Comparison of ENCODE assay signal across 8 mouse cellular contexts in genomic region chr14:75445281-75445947, GRCm38 (mm10). TPM values are rescaled to one million over a fixed set of nuclear protein-coding genes. Genes with fewer than 3 reads are reported as not detected.
DNase-seq lines count a peak whose midpoint lies in the region; ATAC-seq and TF ChIP-seq lines count a peak whose summit lies in the region.

No protein-coding gene starts in this region.

- H3K27me3 ChIP-seq in embryonic facial prominence, embryonic 15.5 days: no peaks in the 10 kb centered on the region
- H3K27me3 ChIP-seq in heart, embryonic 15.5 days: no peaks in the 10 kb centered on the region
- no peaks in the 10 kb centered on the region for H3K27me3 ChIP-seq in kidney, postnatal 0 days (ENCODE audit: insufficient read depth, low read length)
- no peaks in the 10 kb centered on the region for H3K27me3 ChIP-seq in liver, embryonic 11.5 days (replicated peaks; ENCODE audit: control insufficient read depth, insufficient read depth, low read length)
- H3K27me3 ChIP-seq in myocyte (ENCODE audit: control insufficient read depth, insufficient read depth, insufficient read length): no peaks in the 10 kb centered on the region
- no peaks in the 10 kb centered on the region for H3K27me3 ChIP-seq in stomach, embryonic 16.5 days (ENCODE audit: control insufficient read depth, insufficient read depth, low read length)

- DNase-seq in A20 (ENCODE audit: low read depth, low spot score): peak; percentile 93
- peak; percentile 77 for DNase-seq in kidney, postnatal 0 days (ENCODE audit: low spot score)
- DNase-seq in liver, embryonic 11.5 days (ENCODE audit: low spot score): peak; percentile 51

- H3K4me2 ChIP-seq in embryonic facial prominence, embryonic 15.5 days (replicated peaks): peak overlapping the region; percentile 54
- H3K4me2 ChIP-seq in heart, embryonic 15.5 days: peak overlapping the region; percentile 66
- peak overlapping the region; percentile 56 for H3K4me2 ChIP-seq in kidney, postnatal 0 days (ENCODE audit: low read length)
- peak overlapping the region; percentile 61 for H3K4me2 ChIP-seq in liver, embryonic 11.5 days
- H3K4me2 ChIP-seq in myocyte (ENCODE audit: low read depth): peak overlapping the region; percentile 12
- peak overlapping the region; percentile 59 for H3K4me2 ChIP-seq in stomach, embryonic 16.5 days (ENCODE audit: low read depth, low read length)

- no peak overlapping the region for H3ac ChIP-seq in myocyte (ENCODE audit: control insufficient read depth, insufficient read length)

- 6% methylated on average over 15 of the region's 15 CpGs for WGBS in bone marrow, adult 2 months
- WGBS in embryonic facial prominence, embryonic 15.5 days: 4% methylated on average over 15 of the region's 15 CpGs
- 6% methylated on average over 15 of the region's 15 CpGs for WGBS in heart, embryonic 15.5 days
- 3% methylated on average over 15 of the region's 15 CpGs for WGBS in kidney, postnatal 0 days
- 4% methylated on average over 15 of the region's 15 CpGs for WGBS in liver, embryonic 11.5 days
- 4% methylated on average over 15 of the region's 15 CpGs for WGBS in stomach, embryonic 16.5 days

- H3K27ac ChIP-seq in bone marrow, adult 2 months (ENCODE audit: control insufficient read depth, insufficient read depth, low read depth, low read length, poor library complexity): no peak overlapping the region; the same call in 1 of the 2 replicates
- 0 out of 2 replicates have a peak overlapping the region, but pooled peaks have one; percentile 39 for H3K27ac ChIP-seq in embryonic facial prominence, embryonic 15.5 days (replicated peaks)
- peak overlapping the region; percentile 42 for H3K27ac ChIP-seq in heart, embryonic 15.5 days
- H3K27ac ChIP-seq in kidney, postnatal 0 days: no peak overlapping the region
- H3K27ac ChIP-seq in liver, embryonic 11.5 days (ENCODE audit: low read depth, low read length): peak overlapping the region; percentile 26; the same call in 1 of the 2 replicates
- no peak overlapping the region for H3K27ac ChIP-seq in stomach, embryonic 16.5 days (ENCODE audit: low read length)

- peak overlapping the region; percentile 17 for H3K4me3 ChIP-seq in bone marrow, adult 2 months (replicated peaks; ENCODE audit: control insufficient read depth, low read depth, low read length)
- peak overlapping the region; percentile 34 for H3K4me3 ChIP-seq in embryonic facial prominence, embryonic 15.5 days (replicated peaks)
- H3K4me3 ChIP-seq in heart, embryonic 15.5 days: peak overlapping the region; percentile 39
- peak overlapping the region; percentile 25 for H3K4me3 ChIP-seq in kidney, postnatal 0 days (replicated peaks; ENCODE audit: low read depth, low read length)
- H3K4me3 ChIP-seq in liver, embryonic 11.5 days (ENCODE audit: low read depth, low read length): peak overlapping the region; percentile 25
- H3K4me3 ChIP-seq in myocyte: no peak overlapping the region
- H3K4me3 ChIP-seq in stomach, embryonic 16.5 days (replicated peaks; ENCODE audit: low read length): peak overlapping the region; percentile 25

- H3K9me3 ChIP-seq in embryonic facial prominence, embryonic 15.5 days (replicated peaks): no peaks in the 10 kb centered on the region
- H3K9me3 ChIP-seq in heart, embryonic 15.5 days (replicated peaks): no peaks in the 10 kb centered on the region
- no peaks in the 10 kb centered on the region for H3K9me3 ChIP-seq in kidney, postnatal 0 days (replicated peaks; ENCODE audit: low read length)
- H3K9me3 ChIP-seq in liver, embryonic 11.5 days (ENCODE audit: control insufficient read depth, low read length): no peaks in the 10 kb centered on the region
- no peaks in the 10 kb centered on the region for H3K9me3 ChIP-seq in stomach, embryonic 16.5 days (replicated peaks; ENCODE audit: control insufficient read depth, low read length)

- TF ChIP-seq CTCF in bone marrow, adult 2 months (IDR thresholded peaks at IDR 0.05; ENCODE audit: control insufficient read depth, insufficient read depth, low read length): no peak
- TF ChIP-seq CTCF in kidney, postnatal 0 days (IDR thresholded peaks at IDR 0.05; ENCODE audit: low read depth): no peak

- no peaks in the 10 kb centered on the region; the same call in 1 of the 2 replicates for H3K4me1 ChIP-seq in bone marrow, adult 2 months (ENCODE audit: control insufficient read depth, insufficient read depth, low read length)
- H3K4me1 ChIP-seq in embryonic facial prominence, embryonic 15.5 days: peaks cover 9% of the 10 kb centered on the region; the same call in 1 of the 2 replicates
- peaks cover 11% of the 10 kb centered on the region; the same call in 1 of the 2 replicates for H3K4me1 ChIP-seq in heart, embryonic 15.5 days (replicated peaks)
- H3K4me1 ChIP-seq in kidney, postnatal 0 days (replicated peaks; ENCODE audit: insufficient read depth, low read length): peaks cover 5% of the 10 kb centered on the region
- H3K4me1 ChIP-seq in liver, embryonic 11.5 days (replicated peaks; ENCODE audit: control insufficient read depth, insufficient read depth, low read length): peaks cover 4% of the 10 kb centered on the region; the same call in 1 of the 2 replicates
- no peaks in the 10 kb centered on the region for H3K4me1 ChIP-seq in stomach, embryonic 16.5 days (ENCODE audit: control insufficient read depth, insufficient read depth, low read length)

- ATAC-seq in embryonic facial prominence, embryonic 15.5 days (ENCODE audit: insufficient number of reproducible peaks, low FRiP score, low TSS enrichment, low read depth): peak; percentile 76
- ATAC-seq in heart, embryonic 15.5 days (replicated peaks; ENCODE audit: insufficient number of reproducible peaks, insufficient read depth, low FRiP score, low read depth): peak; percentile 43
- peak; percentile 66; the same call in 1 of the 2 replicates for ATAC-seq in kidney, postnatal 0 days (replicated peaks; ENCODE audit: low FRiP score, low read depth)
- peak; percentile 68 for ATAC-seq in liver, embryonic 11.5 days (replicated peaks; ENCODE audit: low FRiP score)
- peak; percentile 69 for ATAC-seq in stomach, embryonic 16.5 days (ENCODE audit: insufficient read depth, low FRiP score)

- H3K36me3 ChIP-seq in embryonic facial prominence, embryonic 15.5 days: no peaks in the 10 kb centered on the region
- no peaks in the 10 kb centered on the region for H3K36me3 ChIP-seq in heart, embryonic 15.5 days
- no peaks in the 10 kb centered on the region for H3K36me3 ChIP-seq in kidney, postnatal 0 days (ENCODE audit: insufficient read depth, low read length)
- no peaks in the 10 kb centered on the region for H3K36me3 ChIP-seq in liver, embryonic 11.5 days (ENCODE audit: control insufficient read depth, insufficient read depth, low read length)
- H3K36me3 ChIP-seq in myocyte (ENCODE audit: control insufficient read depth, insufficient read depth): no peaks in the 10 kb centered on the region
- no peaks in the 10 kb centered on the region for H3K36me3 ChIP-seq in stomach, embryonic 16.5 days (ENCODE audit: control insufficient read depth, insufficient read depth, low read length)

- no peak overlapping the region for H3K9ac ChIP-seq in embryonic facial prominence, embryonic 15.5 days
- peak overlapping the region; percentile 26; the same call in 1 of the 2 replicates for H3K9ac ChIP-seq in heart, embryonic 15.5 days
- H3K9ac ChIP-seq in kidney, postnatal 0 days (ENCODE audit: low read depth, low read length): peak overlapping the region; percentile 35; the same call in 1 of the 2 replicates
- no peak overlapping the region for H3K9ac ChIP-seq in liver, embryonic 11.5 days (ENCODE audit: low read depth, low read length)
- H3K9ac ChIP-seq in stomach, embryonic 16.5 days (ENCODE audit: low read length): peak overlapping the region; percentile 55

- no peaks in the 10 kb centered on the region for H3K79me2 ChIP-seq in myocyte (ENCODE audit: control insufficient read depth, insufficient read depth)

- TF ChIP-seq POLR2A in bone marrow, adult 2 months (IDR thresholded peaks at IDR 0.05; ENCODE audit: borderline replicate concordance, control insufficient read depth, low read depth, low read length): peak; percentile 35; the same call in 1 of the 2 replicates
- no peak for TF ChIP-seq POLR2A in myocyte (IDR thresholded peaks at IDR 0.05; ENCODE audit: insufficient read length, low read depth)

TF ChIP-seq in myocyte, 11 proteins besides CTCF, POLR2A, EP300 and RAD21:
- TF ChIP-seq CEBPB (IDR thresholded peaks at IDR 0.05; ENCODE audit: insufficient read depth, poor library complexity, severe bottlenecking): no peak
- no peak for TF ChIP-seq MAX (IDR thresholded peaks at IDR 0.05; ENCODE audit: low read depth)
- no peak for TF ChIP-seq MYOD1 (IDR thresholded peaks at IDR 0.05; ENCODE audit: control insufficient read depth in 1 of 3, insufficient read length in 2 of 3, low read depth in 2 of 3)
- TF ChIP-seq TCF12 (IDR thresholded peaks at IDR 0.05; ENCODE audit: insufficient read depth, poor library complexity, severe bottlenecking): no peak
- TF ChIP-seq POLR2AphosphoS2 (IDR thresholded peaks at IDR 0.05; ENCODE audit: insufficient read length, low read depth): no peak
- TF ChIP-seq REST (IDR thresholded peaks at IDR 0.05; ENCODE audit: insufficient read depth, insufficient read length): no peak
- no peak for TF ChIP-seq MYOG (IDR thresholded peaks at IDR 0.05; ENCODE audit: control insufficient read depth in 1 of 3, insufficient read depth in 1 of 3, insufficient read length in 2 of 3, low read depth in 2 of 3)
- TF ChIP-seq TCF3 (IDR thresholded peaks at IDR 0.05; ENCODE audit: insufficient read length, low read depth): no peak
- TF ChIP-seq SRF (IDR thresholded peaks at IDR 0.05; ENCODE audit: control insufficient read depth, insufficient read length, low read depth): no peak
- no peak for TF ChIP-seq USF1 (IDR thresholded peaks at IDR 0.05; ENCODE audit: low read depth)
- TF ChIP-seq E2F4 (IDR thresholded peaks at IDR 0.05; ENCODE audit: insufficient read depth): no peak
TF ChIP-seq in myocyte: peak in this region for 0.

RNA-seq across cellular contexts. Expression of gene Siah3, which starts 10.4 kb away (rescaled TPM):
- polyA plus RNA-seq in bone marrow, adult 2 months (2011; ENCODE audit: insufficient read depth, insufficient read length, low replicate concordance, missing spikeins): not detected in 2 replicates
- 0.16 and 0.63 TPM in 2 replicates for polyA plus RNA-seq in embryonic facial prominence, embryonic 15.5 days (2015; fragmentation: Nextera tagmentation; extraction: Ambion mirVana)
- polyA plus RNA-seq in heart, embryonic 15.5 days (2015; fragmentation: Nextera tagmentation; extraction: Ambion mirVana): 0.03 TPM in 1 of 2 replicates, not detected in the other
- 0.03 and 0.08 TPM in 2 replicates for polyA plus RNA-seq in kidney, postnatal 0 days (2015; fragmentation: Nextera tagmentation; extraction: Ambion mirVana)
- 0.14 and 0.19 TPM in 2 replicates for polyA plus RNA-seq in liver, embryonic 11.5 days (2014; fragmentation: Nextera tagmentation; extraction: Ambion mirVana)
- not detected for polyA plus RNA-seq in myocyte (2012; fragmentation: generic; extraction: Trizol)
- 0.10 and 0.12 TPM in 2 replicates for polyA plus RNA-seq in stomach, embryonic 16.5 days (2015; fragmentation: Nextera tagmentation; extraction: Ambion mirVana)

Comparison
In these comparisons a context has a peak if more than half of its experiments do, and no peak if none do; other contexts are left out.
1. H3K27ac ChIP-seq: peak in embryonic facial prominence, embryonic 15.5 days (single experiment), heart, embryonic 15.5 days (single experiment) and liver, embryonic 11.5 days (single experiment); none in bone marrow, adult 2 months (single experiment), kidney, postnatal 0 days (single experiment) and stomach, embryonic 16.5 days (single experiment).
2. H3K4me2 ChIP-seq: peak in every context shown above with its lines; median percentile 66 in heart, embryonic 15.5 days; 61 in liver, embryonic 11.5 days; 59 in stomach, embryonic 16.5 days; 56 in kidney, postnatal 0 days; 54 in embryonic facial prominence, embryonic 15.5 days; 12 in myocyte.
3. H3K9ac ChIP-seq: peak in heart, embryonic 15.5 days (single experiment), kidney, postnatal 0 days (single experiment) and stomach, embryonic 16.5 days (single experiment); none in embryonic facial prominence, embryonic 15.5 days (single experiment) and liver, embryonic 11.5 days (single experiment).
4. Peak in every context shown above with its lines, with median percentiles within 50 percentile points of each other: DNase-seq and ATAC-seq.